Mouse (Mus musculus): ENCODE results near the gene Erich6b.

DNA sequence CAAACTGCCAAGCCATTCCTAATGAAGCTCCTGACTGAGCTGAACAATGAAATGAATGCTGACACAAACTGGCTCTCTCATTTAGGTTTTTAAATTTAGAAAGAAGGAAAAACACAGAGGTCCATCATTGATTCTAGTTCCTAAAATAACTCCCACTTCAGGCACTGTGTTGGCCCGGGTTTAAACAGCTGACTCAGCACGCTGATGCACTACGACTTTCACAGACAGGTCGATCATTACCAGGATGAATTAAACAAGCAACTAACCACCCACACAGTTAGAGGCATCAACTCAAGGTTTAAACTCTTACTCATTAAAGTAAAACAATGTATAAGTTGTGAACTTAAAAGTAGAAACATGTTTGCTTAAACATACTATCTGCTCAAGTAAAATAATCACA is 64.6 kb downstream of the Erich6b start:
- no peak for TF ChIP-seq CTCF (conservative IDR thresholded peaks at IDR 0.05; ENCODE audit: insufficient read depth, insufficient read length, low read depth, low read length)
- TF ChIP-seq POLR2A (IDR thresholded peaks at IDR 0.05; ENCODE audit: low read depth, low read length), result no peak

All from kidney, adult 2 months (tissue).